Mouse (Mus musculus) liver, embryonic 12.5 days (tissue): ENCODE results near the gene Rasgrp3. TPM values are rescaled to one million over a fixed set of nuclear protein-coding genes. Genes with fewer than 3 reads are reported as not detected.
"Not testable (repeated sequence)": the region's sequence is repeated elsewhere in the genome, so short reads cannot be mapped to it uniquely, and the experiment has no call there.

Experiments
- ATAC-seq: fragments of 200-750 bp; cut with Nextera tagmentation; 2 replicates; pipeline ENCODE4 v1.8.0; 2017; ENCODE audit warnings: moderate number of reproducible peaks, mild to moderate bottlenecking, moderate library complexity
- H3K27ac ChIP-seq: fragments of 300-500 bp; sonication (generic); 2 replicates; pipeline ENCODE4 v1.5.1; 2016; ENCODE audit warnings: mild to moderate bottlenecking
- H3K27me3 ChIP-seq: fragments of 300-500 bp; sonication (generic); replicated peaks from 2 replicates; pipeline ENCODE4 v1.6.1; 2016; ENCODE audit warnings: mild to moderate bottlenecking, moderate library complexity
- H3K36me3 ChIP-seq: fragments of 300-500 bp; sonication (generic); 2 replicates; pipeline ENCODE4 v1.6.1; 2016; ENCODE audit warnings: mild to moderate bottlenecking, moderate library complexity
- H3K4me1 ChIP-seq: fragments of 300-500 bp; sonication (generic); 2 replicates; pipeline ENCODE4 v1.6.1; 2016
- H3K4me2 ChIP-seq: fragments of 300-500 bp; sonication (generic); 2 replicates; pipeline ENCODE4 v1.6.1; 2016; ENCODE audit warnings: mild to moderate bottlenecking, moderate library complexity
- H3K4me3 ChIP-seq: fragments of 300-500 bp; sonication (generic); 2 replicates; pipeline ENCODE4 v1.5.1; 2016; ENCODE audit warnings: mild to moderate bottlenecking, moderate library complexity
- H3K9ac ChIP-seq: fragments of 300-500 bp; sonication (generic); 2 replicates; pipeline ENCODE4 v1.6.1; 2016; ENCODE audit warnings: mild to moderate bottlenecking, moderate library complexity
- H3K9me3 ChIP-seq: fragments of 300-500 bp; sonication (generic); replicated peaks from 2 replicates; pipeline ENCODE4 v1.6.1; 2016; ENCODE audit warnings: mild to moderate bottlenecking, moderate library complexity
- WGBS: fragments of 180-500 bp; shearing (Covaris S2); methylation state at CpG from one replicate; pipeline ENCODE4 v1.1.7; 2016; ENCODE audit not compliant: insufficient replicate concordance; 5-methylcytosine and 5-hydroxymethylcytosine counted together
- polyA plus RNA-seq: library from polyadenylated mRNA; unstranded; fragments of >200 nt; fragmentation: Nextera tagmentation; extraction: Ambion mirVana; gene quantifications from 2 replicates; pipeline ENCODE4 v1.2.1, GENCODE M21; 2016

The Rasgrp3 gene
- polyA plus RNA-seq, 1 experiment from 2014 or later: 6.3 TPM

GRCm38 (mm10) chr17:75439062-75439461 is 3.4 kb downstream of the Rasgrp3 start:
- WGBS: 73% methylated on average over 14 of the region's 14 CpGs
- peaks cover 4% of the 10 kb centered on the region; the same call in 1 of the 2 replicates for H3K27me3 ChIP-seq
- no peaks in the 10 kb centered on the region for H3K36me3 ChIP-seq
- no peak for ATAC-seq
- H3K4me3 ChIP-seq: no peak overlapping the region
- H3K4me2 ChIP-seq: no peak overlapping the region
- H3K4me1 ChIP-seq: no peaks in the 10 kb centered on the region
- no peak overlapping the region for H3K9ac ChIP-seq
- no peaks in the 10 kb centered on the region for H3K9me3 ChIP-seq
- H3K27ac ChIP-seq: no peak overlapping the region

DNA sequence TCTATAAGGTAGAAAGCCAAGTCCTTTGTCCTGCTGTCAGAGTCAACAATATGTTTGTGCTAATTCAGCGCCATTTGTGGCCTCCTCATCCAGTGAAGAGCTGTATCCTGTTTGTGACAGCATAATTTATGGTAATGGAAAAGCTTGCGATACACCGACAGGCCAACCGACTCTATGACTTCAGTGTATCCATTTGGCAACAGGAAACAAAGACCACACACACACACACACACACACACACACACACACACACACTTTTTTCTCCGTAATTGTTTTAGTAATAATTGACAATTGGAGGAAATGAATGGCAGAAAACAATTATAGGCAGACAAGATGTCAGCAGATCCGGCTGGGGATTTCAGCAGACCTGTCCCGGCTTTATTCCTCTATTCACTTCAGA is 4.9 kb downstream of the Rasgrp3 start:
- WGBS: 33% methylated on average over 7 of the region's 7 CpGs
- ATAC-seq: no peak
- H3K4me3 ChIP-seq: no peak overlapping the region
- no peak overlapping the region for H3K9ac ChIP-seq
- H3K4me2 ChIP-seq: no peak overlapping the region
- H3K4me1 ChIP-seq: no peaks in the 10 kb centered on the region
- peaks cover 4% of the 10 kb centered on the region; the same call in 1 of the 2 replicates for H3K27me3 ChIP-seq
- no peaks in the 10 kb centered on the region for H3K9me3 ChIP-seq
- no peaks in the 10 kb centered on the region for H3K36me3 ChIP-seq
- H3K27ac ChIP-seq: no peak overlapping the region

GRCm38 (mm10) chr17:75441260-75441830 is 5.6 kb downstream of the Rasgrp3 start:
- Histone ChIP-seq H3K4me1 (no peaks in the 10 kb centered on the region), H3K4me2 (no peak overlapping the region), H3K9ac (no peak overlapping the region), H3K9me3 (no peaks in the 10 kb centered on the region), H3K4me3 (no peak overlapping the region), H3K27me3 (peaks cover 4% of the 10 kb centered on the region; the same call in 1 of the 2 replicates), H3K27ac (no peak overlapping the region), H3K36me3 (no peaks in the 10 kb centered on the region)
- ATAC-seq: no peak
- 73% methylated on average over 5 of the region's 5 CpGs for WGBS

- 89% methylated on average over 8 of the region's 8 CpGs for WGBS
- ATAC-seq: no peak
- Histone ChIP-seq H3K27me3 (no peaks in the 10 kb centered on the region), H3K4me3 (no peak overlapping the region), H3K4me1 (no peaks in the 10 kb centered on the region), H3K4me2 (no peak overlapping the region), H3K9me3 (no peaks in the 10 kb centered on the region), H3K36me3 (no peaks in the 10 kb centered on the region), H3K9ac (no peak overlapping the region), H3K27ac (no peak overlapping the region)
These were observed 6.7 kb downstream of the Rasgrp3 start for GRCm38 (mm10) chr17:75442352-75442751.

GRCm38 (mm10) chr17:75443064-75443621 is 7.4 kb downstream of the Rasgrp3 start:
- Histone ChIP-seq H3K9me3 (no peaks in the 10 kb centered on the region), H3K4me2 (no peak overlapping the region)
- 72% methylated on average over 6 of the region's 6 CpGs for WGBS

DNA sequence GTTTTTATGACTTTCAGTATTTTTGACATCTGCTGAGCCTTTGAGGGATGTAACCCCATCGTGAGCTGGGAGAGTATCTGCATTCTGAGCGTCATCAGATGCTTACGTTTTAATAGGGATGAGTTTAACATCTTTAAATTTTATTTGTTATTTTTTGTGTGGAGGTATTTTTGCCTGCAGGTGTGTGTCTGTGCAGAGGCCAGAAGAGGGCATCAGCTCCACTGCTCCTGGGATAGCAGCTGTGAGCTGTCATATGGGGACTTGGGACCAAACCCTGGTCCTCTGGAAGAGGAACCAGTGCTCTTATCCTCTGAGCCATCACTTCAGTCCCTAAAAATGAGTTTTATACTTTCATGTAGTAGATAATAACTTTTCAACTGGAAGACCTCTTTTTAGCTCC is 12.6 kb downstream of the Rasgrp3 start:
- Histone ChIP-seq H3K9ac (no peak overlapping the region), H3K4me1 (no peaks in the 10 kb centered on the region), H3K36me3 (no peaks in the 10 kb centered on the region), H3K9me3 (no peaks in the 10 kb centered on the region), H3K4me2 (no peak overlapping the region), H3K27ac (no peak overlapping the region), H3K27me3 (no peaks in the 10 kb centered on the region), H3K4me3 (no peak overlapping the region)
- 74% methylated on average over 3 of the region's 3 CpGs for WGBS
- no peak for ATAC-seq

More at GRCm38 (mm10) chr17:75443064-75443621, 7.4 kb downstream of the Rasgrp3 start:
- H3K4me3 ChIP-seq: no peak overlapping the region
- no peak overlapping the region for H3K27ac ChIP-seq
- no peaks in the 10 kb centered on the region for H3K4me1 ChIP-seq
- H3K36me3 ChIP-seq: no peaks in the 10 kb centered on the region
- no peak for ATAC-seq
- no peaks in the 10 kb centered on the region for H3K27me3 ChIP-seq
- no peak overlapping the region for H3K9ac ChIP-seq

- no peaks in the 10 kb centered on the region for H3K27me3 ChIP-seq
- 31% methylated on average over 1 of the region's 1 CpGs for WGBS
- no peaks in the 10 kb centered on the region for H3K9me3 ChIP-seq
- H3K36me3 ChIP-seq: no peaks in the 10 kb centered on the region
- no peak overlapping the region for H3K27ac ChIP-seq
- no peak overlapping the region for H3K4me2 ChIP-seq
- no peaks in the 10 kb centered on the region for H3K4me1 ChIP-seq
- H3K4me3 ChIP-seq: no peak overlapping the region
- H3K9ac ChIP-seq: no peak overlapping the region
- no peak for ATAC-seq
These were observed 13.3 kb downstream of the Rasgrp3 start for GRCm38 (mm10) chr17:75449022-75449421.

DNA sequence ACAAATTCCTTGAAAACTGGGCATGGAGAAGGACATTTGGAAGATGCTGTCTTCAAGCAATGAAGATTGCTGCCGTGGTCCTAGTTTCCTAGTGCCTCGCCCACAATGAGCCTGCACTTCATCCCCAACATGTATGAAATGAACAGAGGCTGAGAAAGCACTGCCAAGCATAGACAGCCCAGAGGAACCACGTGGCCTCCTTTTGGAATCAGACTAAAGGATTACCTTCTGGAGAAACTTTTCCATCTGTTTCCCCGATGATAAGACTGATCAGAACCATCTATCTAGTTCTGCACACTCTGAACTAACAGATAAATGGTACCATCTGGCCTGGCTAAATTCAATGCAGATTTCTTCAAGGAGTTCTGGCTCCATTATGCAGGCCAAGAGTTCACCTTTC is 16.6 kb downstream of the Rasgrp3 start:
- Histone ChIP-seq H3K4me1 (no peaks in the 10 kb centered on the region), H3K9me3 (no peaks in the 10 kb centered on the region), H3K27me3 (no peaks in the 10 kb centered on the region), H3K9ac (no peak overlapping the region), H3K4me3 (no peak overlapping the region), H3K4me2 (no peak overlapping the region), H3K36me3 (no peaks in the 10 kb centered on the region), H3K27ac (no peak overlapping the region)
- ATAC-seq: no peak
- WGBS: 60% methylated on average over 4 of the region's 4 CpGs

GRCm38 (mm10) chr17:75453639-75454038 is 17.9 kb downstream of the Rasgrp3 start:
- H3K4me3 ChIP-seq: no peak overlapping the region
- H3K4me1 ChIP-seq: no peaks in the 10 kb centered on the region
- no peak for ATAC-seq
- no peaks in the 10 kb centered on the region for H3K27me3 ChIP-seq
- H3K4me2 ChIP-seq: no peak overlapping the region
- no peaks in the 10 kb centered on the region for H3K36me3 ChIP-seq
- H3K27ac ChIP-seq: no peak overlapping the region
- no peaks in the 10 kb centered on the region for H3K9me3 ChIP-seq
- no peak overlapping the region for H3K9ac ChIP-seq

DNA sequence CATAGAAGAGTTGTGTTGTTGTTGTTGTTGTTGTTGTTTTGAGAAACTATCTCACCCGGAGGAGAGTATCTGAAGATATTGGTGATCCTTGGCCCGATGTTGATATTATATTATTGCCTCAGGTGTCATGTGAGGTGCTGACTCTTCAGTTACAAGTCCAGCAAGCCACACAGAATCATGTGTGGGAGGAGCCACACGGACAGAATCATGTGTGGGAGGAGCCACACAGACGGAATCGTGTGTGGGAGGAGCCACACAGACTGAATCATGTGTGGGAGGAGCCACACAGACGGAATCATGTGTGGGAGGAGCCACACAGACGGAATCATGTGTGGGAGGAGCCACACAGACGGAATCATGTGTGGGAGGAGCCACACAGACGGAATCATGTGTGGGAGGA is 20.4 kb downstream of the Rasgrp3 start:
- H3K9ac ChIP-seq, H3K4me2 ChIP-seq, H3K4me3 ChIP-seq, H3K27me3 ChIP-seq, H3K9me3 ChIP-seq, H3K36me3 ChIP-seq, ATAC-seq, H3K4me1 ChIP-seq, H3K27ac ChIP-seq: not testable (repeated sequence)
- 73% methylated on average over 9 of the region's 9 CpGs for WGBS

GRCm38 (mm10) chr17:75460621-75461020 is 24.9 kb downstream of the Rasgrp3 start:
- no peak overlapping the region for H3K4me2 ChIP-seq
- ATAC-seq: no peak
- 76% methylated on average over 6 of the region's 6 CpGs for WGBS
- no peak overlapping the region for H3K4me3 ChIP-seq
- H3K36me3 ChIP-seq: no peaks in the 10 kb centered on the region
- H3K4me1 ChIP-seq: 0 out of 2 replicates have a peak, but pooled peaks cover 11% of the 10 kb centered on the region
- no peaks in the 10 kb centered on the region for H3K9me3 ChIP-seq
- no peaks in the 10 kb centered on the region for H3K27me3 ChIP-seq
- no peak overlapping the region for H3K27ac ChIP-seq
- H3K9ac ChIP-seq: no peak overlapping the region

DNA sequence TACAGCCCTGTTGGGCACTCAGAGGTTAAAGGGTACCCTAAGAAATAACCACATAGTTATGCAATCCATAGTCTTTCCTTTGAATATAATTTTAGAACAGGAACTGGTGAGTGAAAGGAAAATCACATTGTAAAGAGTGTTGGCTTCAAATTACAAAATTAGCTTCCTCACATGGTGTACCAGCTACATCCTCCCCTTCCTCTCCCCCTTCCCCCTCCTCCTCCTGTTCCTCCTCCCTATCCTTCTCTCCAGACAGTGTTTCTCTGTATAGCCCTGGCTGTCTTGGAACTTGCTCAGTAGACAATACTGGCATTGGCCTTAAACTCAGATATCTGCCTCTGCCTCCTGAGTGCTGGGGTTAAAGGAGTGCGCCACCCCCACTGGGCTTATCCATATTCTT is 26.1 kb downstream of the Rasgrp3 start:
- Histone ChIP-seq H3K4me3 (no peak overlapping the region), H3K27ac (no peak overlapping the region), H3K9ac (no peak overlapping the region), H3K36me3 (no peaks in the 10 kb centered on the region), H3K9me3 (no peaks in the 10 kb centered on the region), H3K27me3 (no peaks in the 10 kb centered on the region), H3K4me1 (peaks cover 16% of the 10 kb centered on the region; the same call in 1 of the 2 replicates), H3K4me2 (no peak overlapping the region)
- ATAC-seq: no peak
- WGBS: 78% methylated on average over 1 of the region's 1 CpGs

GRCm38 (mm10) chr17:75463223-75463622 is 27.5 kb downstream of the Rasgrp3 start:
- H3K9ac ChIP-seq, ATAC-seq, H3K4me2 ChIP-seq, H3K36me3 ChIP-seq, H3K9me3 ChIP-seq, H3K4me3 ChIP-seq, H3K27me3 ChIP-seq, H3K27ac ChIP-seq: not testable (repeated sequence)
- peaks cover 16% of the 10 kb centered on the region; the same call in 1 of the 2 replicates for H3K4me1 ChIP-seq
- WGBS: 66% methylated on average over 1 of the region's 1 CpGs
